Mouse (Mus musculus) lung, embryonic 15.5 days (tissue): ENCODE results near the gene Fkbp1a. TPM values are rescaled to one million over a fixed set of nuclear protein-coding genes. Genes with fewer than 3 reads are reported as not detected.

Experiments
- ATAC-seq: fragments of 200-750 bp; cut with Nextera tagmentation; 2 replicates; pipeline ENCODE4 v1.8.0; 2017; ENCODE audit warnings: moderate number of reproducible peaks, borderline replicate concordance; ENCODE audit not compliant: low FRiP score, low TSS enrichment; ENCODE audit errors: extremely low read depth
- H3K27ac ChIP-seq: fragments of 300-500 bp; sonication (generic); 2 replicates; pipeline ENCODE4 v1.5.1; 2015; ENCODE audit warnings: moderate library complexity, mild to moderate bottlenecking, inconsistent platforms
- H3K27me3 ChIP-seq: fragments of 300-500 bp; sonication (generic); 2 replicates; pipeline ENCODE4 v1.6.1; 2015; ENCODE audit warnings: inconsistent platforms
- H3K36me3 ChIP-seq: fragments of 300-500 bp; sonication (generic); 2 replicates; pipeline ENCODE4 v1.6.1; 2015; ENCODE audit warnings: inconsistent platforms
- H3K4me1 ChIP-seq: fragments of 300-500 bp; sonication (generic); 2 replicates; pipeline ENCODE4 v1.6.1; 2015; ENCODE audit warnings: inconsistent platforms
- H3K4me2 ChIP-seq: fragments of 300-500 bp; sonication (generic); 2 replicates; pipeline ENCODE4 v1.6.1; 2015; ENCODE audit warnings: inconsistent platforms, mild to moderate bottlenecking, moderate library complexity
- H3K4me3 ChIP-seq: fragments of 300-500 bp; sonication (generic); 2 replicates; pipeline ENCODE4 v1.5.1; 2015; ENCODE audit warnings: mild to moderate bottlenecking, inconsistent platforms
- H3K9ac ChIP-seq: fragments of 300-500 bp; sonication (generic); 2 replicates; pipeline ENCODE4 v1.6.1; 2015; ENCODE audit warnings: inconsistent platforms
- H3K9me3 ChIP-seq: fragments of 300-500 bp; sonication (generic); 2 replicates; pipeline ENCODE4 v1.6.1; 2016; ENCODE audit warnings: inconsistent platforms
- WGBS: fragments of 180-500 bp; shearing (Covaris S2); methylation state at CpG from one replicate; pipeline ENCODE4 v1.1.7; 2015; 5-methylcytosine and 5-hydroxymethylcytosine counted together
- polyA plus RNA-seq: library from polyadenylated mRNA; unstranded; fragments of >200 nt; fragmentation: Nextera tagmentation; extraction: Ambion mirVana; gene quantifications from 2 replicates; pipeline ENCODE4 v1.2.1, GENCODE M21; 2015

The Fkbp1a gene
- polyA plus RNA-seq, 1 experiment from 2014 or later, result 781 TPM

- no peak overlapping the region for H3K4me3 ChIP-seq
- H3K4me1 ChIP-seq, result no peaks in the 10 kb centered on the region
- H3K27ac ChIP-seq, result no peak overlapping the region
- H3K9me3 ChIP-seq, result no peaks in the 10 kb centered on the region
- ATAC-seq, result no peak
- H3K27me3 ChIP-seq, result no peaks in the 10 kb centered on the region
- H3K36me3 ChIP-seq, result peaks cover 45% of the 10 kb centered on the region
- H3K4me2 ChIP-seq, result no peak overlapping the region
- 83% methylated on average over 1 of the region's 1 CpGs for WGBS
- H3K9ac ChIP-seq, result no peak overlapping the region
Observed at GRCm38 (mm10) chr2:151564006-151564405, 21.7 kb downstream of the Fkbp1a start.

DNA sequence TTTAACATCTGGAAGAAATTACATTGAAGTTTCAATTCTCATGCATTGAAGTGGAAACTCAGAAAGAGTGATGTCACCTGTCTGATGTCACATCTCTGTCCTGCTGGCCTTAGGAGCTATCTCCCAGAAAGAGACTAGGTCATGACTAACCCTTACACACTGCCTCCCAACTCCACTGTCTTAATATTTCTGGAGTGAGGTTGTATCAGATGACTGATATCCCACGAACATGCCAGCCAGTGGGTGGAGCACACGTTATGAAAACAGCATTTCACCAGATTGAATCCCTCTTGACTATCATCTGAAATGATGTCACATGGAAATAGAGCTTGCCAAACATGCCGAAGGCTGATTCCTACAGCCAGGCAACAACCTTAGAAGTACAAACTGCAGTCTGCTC, 22.7 kb downstream of the Fkbp1a start:
- ATAC-seq, result 0 out of 2 replicates have a peak, but pooled peaks have one; percentile 49
- no peak overlapping the region for H3K4me2 ChIP-seq
- peaks cover 36% of the 10 kb centered on the region for H3K36me3 ChIP-seq
- no peak overlapping the region for H3K4me3 ChIP-seq
- no peaks in the 10 kb centered on the region for H3K9me3 ChIP-seq
- no peaks in the 10 kb centered on the region for H3K27me3 ChIP-seq
- no peaks in the 10 kb centered on the region for H3K4me1 ChIP-seq
- no peak overlapping the region for H3K27ac ChIP-seq
- WGBS, result 53% methylated on average over 3 of the region's 3 CpGs
- no peak overlapping the region for H3K9ac ChIP-seq

- no peaks in the 10 kb centered on the region for H3K9me3 ChIP-seq
- no peak overlapping the region for H3K9ac ChIP-seq
- H3K4me2 ChIP-seq, result no peak overlapping the region
- no peaks in the 10 kb centered on the region for H3K4me1 ChIP-seq
- H3K27ac ChIP-seq, result no peak overlapping the region
- ATAC-seq, result no peak
- WGBS, result 78% methylated on average over 6 of the region's 6 CpGs
- peaks cover 19% of the 10 kb centered on the region for H3K36me3 ChIP-seq
- H3K4me3 ChIP-seq, result no peak overlapping the region
- H3K27me3 ChIP-seq, result no peaks in the 10 kb centered on the region
Observed at GRCm38 (mm10) chr2:151566856-151567255, 24.6 kb downstream of the Fkbp1a start.

GRCm38 (mm10) chr2:151569452-151569851, 27.2 kb downstream of the Fkbp1a start:
- H3K27me3 ChIP-seq, result no peaks in the 10 kb centered on the region
- ATAC-seq, result no peak

GRCm38 (mm10) chr2:151571873-151572700, 29.8 kb downstream of the Fkbp1a start, which contains the start of gene Sdcbp2:
Gene Sdcbp2, plus strand, starts transcription at chr2:151572622.
- H3K4me1 ChIP-seq, result peaks cover 13% of the 10 kb centered on the region
- ATAC-seq, result no peak
- no peak within 1 kb of the TSS for H3K4me3 ChIP-seq
- WGBS, result 61% methylated on average over 17 of the region's 17 CpGs
- H3K9me3 ChIP-seq, result no peaks in the 10 kb centered on the region
- H3K36me3 ChIP-seq, result no peaks in the 10 kb centered on the region
- no peak within 1 kb of the TSS for H3K4me2 ChIP-seq
- H3K9ac ChIP-seq, result no peak within 1 kb of the TSS
- H3K27ac ChIP-seq, result no peak within 1 kb of the TSS
- H3K27me3 ChIP-seq, result no peaks in the 10 kb centered on the region

More at GRCm38 (mm10) chr2:151569452-151569851, 27.2 kb downstream of the Fkbp1a start:
- Histone ChIP-seq H3K4me3 (no peak overlapping the region), H3K36me3 (peaks cover under 1% of the 10 kb centered on the region; the same call in 1 of the 2 replicates), H3K4me2 (no peak overlapping the region), H3K9me3 (no peaks in the 10 kb centered on the region), H3K27ac (no peak overlapping the region), H3K4me1 (no peaks in the 10 kb centered on the region), H3K9ac (no peak overlapping the region)
- 71% methylated on average over 2 of the region's 2 CpGs for WGBS

DNA sequence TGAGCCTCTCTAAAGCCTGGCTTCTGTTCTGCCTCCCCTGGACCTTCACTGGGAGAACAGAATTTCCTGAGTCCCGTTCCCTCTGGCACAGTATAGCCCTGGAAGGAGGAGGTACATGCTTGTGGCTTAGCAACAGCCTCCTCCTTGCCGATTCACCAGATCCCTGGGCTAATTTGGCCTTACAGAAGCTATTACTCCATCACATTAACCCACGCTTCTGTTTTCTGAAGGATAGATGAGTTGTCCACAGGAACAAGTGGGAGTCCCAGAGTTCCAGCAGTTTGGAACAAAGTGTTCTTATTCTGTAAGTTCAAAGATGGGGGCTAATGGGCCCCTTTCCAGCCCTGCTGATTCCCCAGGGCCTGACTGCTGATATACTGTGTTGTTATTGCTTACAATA, 31.4 kb downstream of the Fkbp1a start:
- no peaks in the 10 kb centered on the region for H3K9me3 ChIP-seq
- H3K27me3 ChIP-seq, result no peaks in the 10 kb centered on the region
- no peaks in the 10 kb centered on the region for H3K36me3 ChIP-seq
- WGBS, result 77% methylated on average over 3 of the region's 3 CpGs
- H3K4me1 ChIP-seq, result peaks cover 13% of the 10 kb centered on the region
- no peak overlapping the region for H3K4me2 ChIP-seq
- no peak overlapping the region for H3K27ac ChIP-seq
- H3K4me3 ChIP-seq, result no peak overlapping the region
- no peak overlapping the region for H3K9ac ChIP-seq
- no peak for ATAC-seq

DNA sequence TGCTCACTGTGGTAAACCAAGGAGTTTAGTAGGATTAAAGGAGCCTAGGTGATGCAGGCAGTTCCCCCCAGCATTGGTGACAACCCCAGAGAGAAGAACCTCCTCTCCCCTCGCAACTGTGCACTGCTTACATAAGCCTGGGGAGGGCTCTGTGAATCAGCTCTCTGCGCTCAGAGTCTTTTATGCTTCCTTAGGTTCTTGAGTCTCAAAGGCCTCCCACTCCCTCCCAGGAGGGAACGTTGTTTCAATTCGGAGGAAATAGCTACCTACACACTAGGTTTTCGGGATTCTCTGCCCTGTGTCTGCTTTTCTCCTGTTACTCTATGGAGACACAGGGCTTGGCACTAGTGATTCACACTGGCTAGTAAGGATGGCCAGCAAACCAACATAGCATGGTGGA, 32.3 kb downstream of the Fkbp1a start:
- H3K36me3 ChIP-seq, result no peaks in the 10 kb centered on the region
- H3K4me1 ChIP-seq, result peaks cover 13% of the 10 kb centered on the region
- no peak for ATAC-seq
- no peaks in the 10 kb centered on the region for H3K9me3 ChIP-seq
- no peak overlapping the region for H3K9ac ChIP-seq
- H3K4me2 ChIP-seq, result no peak overlapping the region
- H3K4me3 ChIP-seq, result no peak overlapping the region
- H3K27ac ChIP-seq, result no peak overlapping the region
- WGBS, result 69% methylated on average over 5 of the region's 5 CpGs
- H3K27me3 ChIP-seq, result no peaks in the 10 kb centered on the region

DNA sequence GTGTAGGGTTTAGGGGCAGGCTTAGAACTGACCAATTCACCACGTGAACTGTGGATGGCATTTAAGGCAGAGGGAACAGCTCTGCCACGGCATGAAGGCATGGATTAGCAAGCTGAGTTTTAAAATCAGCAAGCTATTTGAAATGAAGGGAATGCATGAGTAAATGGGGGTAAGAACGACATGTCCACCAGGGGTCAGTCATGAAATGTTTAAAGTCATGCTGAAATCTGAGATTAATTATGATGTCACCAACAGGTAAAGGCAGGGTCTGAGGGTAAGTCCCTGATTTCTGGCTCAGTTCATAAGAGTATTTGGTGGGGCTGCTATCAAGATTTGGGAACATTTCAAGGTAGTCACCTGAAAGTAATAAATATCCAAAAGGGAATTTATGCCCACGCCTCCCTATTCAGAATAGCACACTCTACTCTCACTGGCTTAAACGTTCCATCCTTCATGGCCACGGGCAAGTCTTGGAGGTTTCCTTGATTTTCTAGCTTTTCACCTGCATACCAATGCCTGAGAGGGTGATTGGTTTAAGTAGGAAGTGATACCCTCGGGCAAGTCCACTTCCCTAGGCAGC, 32.9 kb downstream of the Fkbp1a start:
- peak; percentile 58; the same call in 1 of the 2 replicates for ATAC-seq
- H3K27ac ChIP-seq, result peak overlapping the region; percentile 67
- 30% methylated on average over 7 of the region's 7 CpGs for WGBS
- peak overlapping the region; percentile 42 for H3K4me3 ChIP-seq
- no peak overlapping the region; the same call in 1 of the 2 replicates for H3K9ac ChIP-seq
- peak overlapping the region; percentile 85 for H3K4me2 ChIP-seq
- H3K4me1 ChIP-seq, result peaks cover 13% of the 10 kb centered on the region
- no peaks in the 10 kb centered on the region for H3K9me3 ChIP-seq
- no peaks in the 10 kb centered on the region for H3K27me3 ChIP-seq
- H3K36me3 ChIP-seq, result no peaks in the 10 kb centered on the region

GRCm38 (mm10) chr2:151575699-151576389, 33.6 kb downstream of the Fkbp1a start:
- H3K27me3 ChIP-seq, result no peaks in the 10 kb centered on the region
- peak; percentile 82 for ATAC-seq
- H3K9me3 ChIP-seq, result no peaks in the 10 kb centered on the region
- H3K36me3 ChIP-seq, result no peaks in the 10 kb centered on the region
- H3K4me3 ChIP-seq, result peak overlapping the region; percentile 42
- H3K9ac ChIP-seq, result peak overlapping the region; percentile 36
- H3K4me2 ChIP-seq, result peak overlapping the region; percentile 85
- peak overlapping the region; percentile 67 for H3K27ac ChIP-seq
- WGBS, result 1% methylated on average over 38 of the region's 38 CpGs
- H3K4me1 ChIP-seq, result peaks cover 13% of the 10 kb centered on the region

GRCm38 (mm10) chr2:151579183-151579582, 36.9 kb downstream of the Fkbp1a start:
- H3K4me1 ChIP-seq, result peaks cover 13% of the 10 kb centered on the region
- no peak overlapping the region for H3K9ac ChIP-seq
- no peak for ATAC-seq
- 71% methylated on average over 4 of the region's 4 CpGs for WGBS
- H3K27ac ChIP-seq, result no peak overlapping the region
- no peaks in the 10 kb centered on the region for H3K27me3 ChIP-seq
- H3K36me3 ChIP-seq, result no peaks in the 10 kb centered on the region
- no peak overlapping the region for H3K4me2 ChIP-seq
- H3K4me3 ChIP-seq, result no peak overlapping the region
- H3K9me3 ChIP-seq, result no peaks in the 10 kb centered on the region

DNA sequence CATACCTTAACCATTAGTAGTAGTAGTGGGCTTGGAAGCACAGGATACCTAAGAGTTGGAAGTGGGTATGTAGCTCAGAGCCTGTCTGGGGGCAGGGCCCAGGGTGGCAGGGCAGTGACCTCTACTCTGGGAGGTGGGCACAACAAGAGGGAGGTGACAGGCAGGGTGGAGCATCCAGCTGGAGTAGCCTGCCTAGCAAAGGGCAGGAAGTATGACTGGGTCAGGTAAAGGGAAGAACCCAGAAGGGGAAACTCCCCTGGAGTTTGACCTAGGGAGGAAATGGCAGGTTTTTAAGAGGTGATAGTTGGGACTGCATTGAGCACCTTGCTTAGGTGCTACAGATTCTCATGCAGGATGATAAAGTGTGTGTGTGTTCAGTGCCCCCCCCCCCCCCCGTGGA, 38.7 kb downstream of the Fkbp1a start:
- Histone ChIP-seq H3K4me3 (no peak overlapping the region), H3K27me3 (no peaks in the 10 kb centered on the region), H3K36me3 (no peaks in the 10 kb centered on the region), H3K9ac (no peak overlapping the region), H3K27ac (no peak overlapping the region), H3K9me3 (no peaks in the 10 kb centered on the region), H3K4me1 (peaks cover 5% of the 10 kb centered on the region), H3K4me2 (no peak overlapping the region)
- 25% methylated on average over 1 of the region's 1 CpGs for WGBS
- no peak for ATAC-seq

GRCm38 (mm10) chr2:151585934-151586333, 43.7 kb downstream of the Fkbp1a start:
- Histone ChIP-seq H3K36me3 (no peaks in the 10 kb centered on the region), H3K9me3 (no peaks in the 10 kb centered on the region), H3K4me3 (no peak overlapping the region), H3K9ac (no peak overlapping the region), H3K4me1 (no peaks in the 10 kb centered on the region), H3K4me2 (no peak overlapping the region), H3K27ac (no peak overlapping the region), H3K27me3 (no peaks in the 10 kb centered on the region)
- ATAC-seq, result no peak
- WGBS, result 26% methylated on average over 3 of the region's 3 CpGs
